Mouse (Mus musculus): Measurements from ENCODE around the gene Cers1. TPM values are rescaled to one million over a fixed set of nuclear protein-coding genes. Genes with fewer than 3 reads are reported as not detected.

Gene Cers1
- total RNA-seq, 1 experiment, result 1.9 TPM

DNA sequence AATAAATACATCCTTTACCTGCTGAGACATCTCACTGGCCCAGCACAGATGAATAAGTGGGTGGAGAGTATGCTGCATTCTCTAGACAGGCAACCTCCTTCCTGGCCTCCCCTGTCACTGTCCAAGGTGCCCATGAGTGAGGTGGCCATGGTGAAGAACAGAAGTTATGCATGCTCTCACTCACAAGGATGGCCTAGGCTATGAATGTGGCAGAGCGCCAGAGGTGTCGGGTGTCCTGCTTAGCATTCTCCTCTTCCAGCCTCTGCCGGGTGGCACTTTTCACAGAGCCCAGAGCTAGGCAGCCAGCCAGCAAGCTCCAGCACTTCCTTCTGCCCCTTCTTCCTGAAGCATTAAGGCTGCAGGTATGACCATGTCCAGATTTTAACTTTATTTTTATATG is 43.8 kb downstream of the Cers1 start:
- DNase-seq (ENCODE audit: low read depth, low spot score), result no peak
- in situ Hi-C loops (cut with MboI; ENCODE audit: low sequenced_read_pairs in 2 of 2, unreplicated experiment in 2 of 2), result no loop called here
- H3K36me3 ChIP-seq (ENCODE audit: control insufficient read depth, insufficient read depth, low read length, poor library complexity, severe bottlenecking), result no peaks in the 10 kb centered on the region
- TF ChIP-seq CHD2 (IDR thresholded peaks at IDR 0.05; ENCODE audit: low read depth, low read length), result no peak
- H3K27ac ChIP-seq (ENCODE audit: insufficient read depth, low read depth, low read length, poor library complexity, severe bottlenecking), result no peak overlapping the region
- no peaks in the 10 kb centered on the region for H3K9me3 ChIP-seq (ENCODE audit: control insufficient read depth, insufficient read depth, low read depth, low read length)
- H3K9ac ChIP-seq (ENCODE audit: insufficient read depth, low read depth, low read length, poor library complexity, severe bottlenecking), result no peak overlapping the region
- no peak overlapping the region for H3K4me3 ChIP-seq (ENCODE audit: insufficient read depth in 1 of 2, low read depth in 1 of 2, low read length in 2 of 2, poor library complexity in 1 of 2, severe bottlenecking in 1 of 2)
- peaks cover 7 to 9% of the 10 kb centered on the region in 2 experiments for H3K4me1 ChIP-seq (ENCODE audit: control insufficient read depth in 2 of 2, insufficient read depth in 2 of 2, low read length in 2 of 2, poor library complexity in 1 of 2)

DNA sequence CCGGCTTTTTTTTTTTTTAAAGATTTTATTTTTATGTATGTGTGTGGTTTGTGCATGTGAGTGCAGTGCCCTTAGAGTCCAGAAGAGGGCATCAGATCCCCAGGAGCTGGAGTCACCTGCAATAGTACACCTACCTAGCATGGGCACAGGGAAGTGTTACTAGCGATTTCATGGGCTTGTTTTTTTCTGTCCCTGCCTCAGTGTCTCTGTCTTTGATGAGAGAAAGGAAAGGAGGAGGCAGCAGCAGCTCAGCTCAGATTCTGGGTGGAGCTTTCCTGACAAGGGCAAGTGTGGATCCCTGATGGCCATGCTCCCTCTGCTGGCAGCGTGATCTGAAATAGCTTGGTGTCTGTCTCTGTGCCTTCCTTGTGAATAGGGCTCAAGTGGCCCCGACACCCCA is 45.2 kb downstream of the Cers1 start:
- Histone ChIP-seq H3K4me3 (ENCODE audit: insufficient read depth in 1 of 2, low read depth in 1 of 2, low read length in 2 of 2, poor library complexity in 1 of 2, severe bottlenecking in 1 of 2) (no peak overlapping the region), H3K9ac (ENCODE audit: insufficient read depth, low read depth, low read length, poor library complexity, severe bottlenecking) (no peak overlapping the region), H3K27ac (ENCODE audit: insufficient read depth, low read depth, low read length, poor library complexity, severe bottlenecking) (no peak overlapping the region), H3K9me3 (ENCODE audit: control insufficient read depth, insufficient read depth, low read depth, low read length) (no peaks in the 10 kb centered on the region), H3K36me3 (ENCODE audit: control insufficient read depth, insufficient read depth, low read length, poor library complexity, severe bottlenecking) (no peaks in the 10 kb centered on the region), H3K4me1 (ENCODE audit: control insufficient read depth in 2 of 2, insufficient read depth in 2 of 2, low read length in 2 of 2, poor library complexity in 1 of 2) (peaks cover 5 to 7% of the 10 kb centered on the region in 2 experiments)
- peak; percentile 68 for DNase-seq (ENCODE audit: low read depth, low spot score)
- TF ChIP-seq CHD2 (IDR thresholded peaks at IDR 0.05; ENCODE audit: low read depth, low read length) (no peak), MAFK (IDR thresholded peaks at IDR 0.05; ENCODE audit: insufficient read depth, low read depth, low read length) (no peak), ZC3H11A (IDR thresholded peaks at IDR 0.05; ENCODE audit: borderline replicate concordance, low read depth, low read length) (no peak), ZNF384 (IDR thresholded peaks at IDR 0.05; ENCODE audit: low read depth, low read length) (peak; percentile 79), HCFC1 (IDR thresholded peaks at IDR 0.05; ENCODE audit: borderline replicate concordance, insufficient read depth, low read length) (no peak)
- in situ Hi-C loops (cut with MboI; ENCODE audit: low sequenced_read_pairs in 2 of 2, unreplicated experiment in 2 of 2), result no loop called here

DNA sequence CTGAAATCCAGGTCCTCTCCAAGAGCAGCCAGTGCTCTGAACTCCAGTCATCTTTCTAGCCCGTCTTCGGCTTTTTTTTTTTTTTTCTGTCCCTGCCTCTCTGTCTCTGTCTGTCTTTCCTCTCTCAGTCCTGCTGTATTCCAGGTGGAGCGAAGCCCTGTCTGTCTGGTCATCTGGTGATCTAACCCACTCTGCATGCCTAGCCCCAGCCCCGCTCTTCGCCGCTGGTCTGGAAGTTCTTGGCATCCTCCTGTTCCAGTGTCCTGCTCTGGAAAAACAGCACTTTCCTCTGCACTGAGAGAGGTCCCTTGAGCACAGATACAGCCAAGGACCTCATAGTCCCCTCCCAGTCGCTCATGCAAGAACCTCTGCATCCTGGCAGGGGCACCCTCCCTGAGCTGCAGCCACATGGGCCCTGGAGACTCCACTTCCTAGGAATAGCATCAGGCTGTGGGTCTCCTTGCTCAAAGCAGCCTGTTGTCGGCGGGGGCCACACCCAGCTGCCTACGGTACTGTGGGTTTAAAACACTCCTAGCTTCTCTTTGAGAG is 46.0 kb downstream of the Cers1 start:
- no peak overlapping the region for H3K9ac ChIP-seq (ENCODE audit: insufficient read depth, low read depth, low read length, poor library complexity, severe bottlenecking)
- 0 out of 4 replicates have a peak overlapping the region, but pooled peaks of 1 of the 2 experiments have one; percentile 21 for H3K4me3 ChIP-seq (ENCODE audit: insufficient read depth in 1 of 2, low read depth in 1 of 2, low read length in 2 of 2, poor library complexity in 1 of 2, severe bottlenecking in 1 of 2)
- H3K27ac ChIP-seq (ENCODE audit: insufficient read depth, low read depth, low read length, poor library complexity, severe bottlenecking), result no peak overlapping the region
- no peaks in the 10 kb centered on the region for H3K9me3 ChIP-seq (ENCODE audit: control insufficient read depth, insufficient read depth, low read depth, low read length)
- no peak for TF ChIP-seq ZNF384 (IDR thresholded peaks at IDR 0.05; ENCODE audit: low read depth, low read length)
- no peak for TF ChIP-seq CHD2 (IDR thresholded peaks at IDR 0.05; ENCODE audit: low read depth, low read length)
- TF ChIP-seq HCFC1 (IDR thresholded peaks at IDR 0.05; ENCODE audit: borderline replicate concordance, insufficient read depth, low read length), result no peak
- H3K4me1 ChIP-seq (ENCODE audit: control insufficient read depth in 2 of 2, insufficient read depth in 2 of 2, low read length in 2 of 2, poor library complexity in 1 of 2), result peaks cover under 1 to 7% of the 10 kb centered on the region in 2 experiments
- no peak for DNase-seq (ENCODE audit: low read depth, low spot score)
- in situ Hi-C loops (cut with MboI; ENCODE audit: low sequenced_read_pairs in 2 of 2, unreplicated experiment in 2 of 2), result no loop called here
- H3K36me3 ChIP-seq (ENCODE audit: control insufficient read depth, insufficient read depth, low read length, poor library complexity, severe bottlenecking), result no peaks in the 10 kb centered on the region

DNA sequence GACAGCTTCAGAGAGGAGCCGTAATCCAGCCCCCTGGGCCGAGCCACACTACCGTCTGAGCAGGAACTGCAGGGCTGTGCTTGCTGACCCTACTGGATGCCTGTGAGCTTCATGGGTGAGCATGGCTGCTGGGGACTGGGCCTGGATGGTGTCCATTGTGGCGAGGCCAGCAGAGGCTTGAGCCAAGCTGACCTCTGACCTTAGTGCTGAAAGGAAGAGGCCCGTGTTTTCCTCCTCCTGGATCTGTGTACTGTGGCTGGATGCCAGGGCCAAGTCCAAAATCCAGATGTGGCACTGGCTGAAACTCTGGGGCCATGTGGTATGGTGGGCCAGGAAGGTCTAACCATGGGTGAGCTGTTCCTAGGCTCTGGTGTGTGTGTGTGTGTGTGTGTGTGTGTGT is 48.5 kb downstream of the Cers1 start:
- Histone ChIP-seq H3K4me3 (ENCODE audit: insufficient read depth in 1 of 2, low read depth in 1 of 2, low read length in 2 of 2, poor library complexity in 1 of 2, severe bottlenecking in 1 of 2) (no peak overlapping the region), H3K9me3 (ENCODE audit: control insufficient read depth, insufficient read depth, low read depth, low read length) (no peaks in the 10 kb centered on the region), H3K4me1 (ENCODE audit: control insufficient read depth in 2 of 2, insufficient read depth in 2 of 2, low read length in 2 of 2, poor library complexity in 1 of 2) (peaks cover 0 to 2% of the 10 kb centered on the region in 2 experiments; a peak in 2 of 4 replicates), H3K9ac (ENCODE audit: insufficient read depth, low read depth, low read length, poor library complexity, severe bottlenecking) (no peak overlapping the region), H3K27ac (ENCODE audit: insufficient read depth, low read depth, low read length, poor library complexity, severe bottlenecking) (no peak overlapping the region), H3K36me3 (ENCODE audit: control insufficient read depth, insufficient read depth, low read length, poor library complexity, severe bottlenecking) (no peaks in the 10 kb centered on the region)
- DNase-seq (ENCODE audit: low read depth, low spot score), result no peak
- TF ChIP-seq ZC3H11A (IDR thresholded peaks at IDR 0.05; ENCODE audit: borderline replicate concordance, low read depth, low read length) (no peak), ZNF384 (IDR thresholded peaks at IDR 0.05; ENCODE audit: low read depth, low read length) (no peak), HCFC1 (IDR thresholded peaks at IDR 0.05; ENCODE audit: borderline replicate concordance, insufficient read depth, low read length) (no peak), MAFK (IDR thresholded peaks at IDR 0.05; ENCODE audit: insufficient read depth, low read depth, low read length) (no peak), CHD2 (IDR thresholded peaks at IDR 0.05; ENCODE audit: low read depth, low read length) (no peak)
- in situ Hi-C loops (cut with MboI; ENCODE audit: low sequenced_read_pairs in 2 of 2, unreplicated experiment in 2 of 2), result no loop called here

DNA sequence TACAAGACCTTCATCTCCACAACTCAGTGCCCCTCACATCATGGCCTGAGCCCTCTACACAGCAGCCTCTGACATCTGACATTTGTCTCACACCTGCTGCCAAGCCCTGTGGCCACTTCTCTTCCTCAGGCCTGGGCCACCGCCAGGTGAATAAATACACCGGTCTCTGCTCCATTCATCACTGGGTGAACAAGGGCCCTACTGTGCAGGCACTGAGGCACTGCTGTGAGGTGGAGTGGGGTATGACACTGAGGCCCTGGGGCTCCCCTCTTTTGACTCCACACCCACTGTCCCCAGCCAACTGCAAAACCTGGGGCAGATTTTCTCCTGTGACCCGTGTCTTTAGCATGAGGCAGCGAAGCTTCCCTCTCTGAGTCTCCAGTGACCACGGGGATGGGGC is 51.0 kb downstream of the Cers1 start:
- Histone ChIP-seq H3K9me3 (ENCODE audit: control insufficient read depth, insufficient read depth, low read depth, low read length) (no peaks in the 10 kb centered on the region), H3K36me3 (ENCODE audit: control insufficient read depth, insufficient read depth, low read length, poor library complexity, severe bottlenecking) (no peaks in the 10 kb centered on the region), H3K4me3 (ENCODE audit: insufficient read depth in 1 of 2, low read depth in 1 of 2, low read length in 2 of 2, poor library complexity in 1 of 2, severe bottlenecking in 1 of 2) (no peak overlapping the region), H3K4me1 (ENCODE audit: control insufficient read depth in 2 of 2, insufficient read depth in 2 of 2, low read length in 2 of 2, poor library complexity in 1 of 2) (no peaks in the 10 kb centered on the region; a peak in 2 of 4 replicates), H3K27ac (ENCODE audit: insufficient read depth, low read depth, low read length, poor library complexity, severe bottlenecking) (no peak overlapping the region), H3K9ac (ENCODE audit: insufficient read depth, low read depth, low read length, poor library complexity, severe bottlenecking) (no peak overlapping the region)
- no peak for TF ChIP-seq ZNF384 (IDR thresholded peaks at IDR 0.05; ENCODE audit: low read depth, low read length)
- TF ChIP-seq ZC3H11A (IDR thresholded peaks at IDR 0.05; ENCODE audit: borderline replicate concordance, low read depth, low read length), result no peak
- no peak for TF ChIP-seq MAFK (IDR thresholded peaks at IDR 0.05; ENCODE audit: insufficient read depth, low read depth, low read length)
- no peak for TF ChIP-seq HCFC1 (IDR thresholded peaks at IDR 0.05; ENCODE audit: borderline replicate concordance, insufficient read depth, low read length)
- no peak for TF ChIP-seq CHD2 (IDR thresholded peaks at IDR 0.05; ENCODE audit: low read depth, low read length)
- in situ Hi-C loops (cut with MboI; ENCODE audit: low sequenced_read_pairs in 2 of 2, unreplicated experiment in 2 of 2), result no loop called here
- no peak for DNase-seq (ENCODE audit: low read depth, low spot score)
